Mouse (Mus musculus) brain, embryonic 14.5 days (tissue): ENCODE measurements around the gene Igll1.

ENCODE experiments used
- CTCF ChIP-seq: fragments of 200-500 bp; IDR thresholded peaks from 2 replicates; pipeline ENCODE4 v1.5.1; 2012; ENCODE audit warnings: inconsistent platforms, mild to moderate bottlenecking, moderate library complexity, borderline replicate concordance; ENCODE audit not compliant: insufficient read depth, insufficient read length; ENCODE audit errors: extremely low read depth
- POLR2A ChIP-seq: fragments of 200-500 bp; IDR thresholded peaks from 2 replicates; pipeline ENCODE4 v1.6.1; 2012; ENCODE audit warnings: mild to moderate bottlenecking, inconsistent platforms, borderline replicate concordance; ENCODE audit not compliant: poor library complexity, insufficient read depth, insufficient read length, severe bottlenecking; ENCODE audit errors: extremely low read depth

DNA sequence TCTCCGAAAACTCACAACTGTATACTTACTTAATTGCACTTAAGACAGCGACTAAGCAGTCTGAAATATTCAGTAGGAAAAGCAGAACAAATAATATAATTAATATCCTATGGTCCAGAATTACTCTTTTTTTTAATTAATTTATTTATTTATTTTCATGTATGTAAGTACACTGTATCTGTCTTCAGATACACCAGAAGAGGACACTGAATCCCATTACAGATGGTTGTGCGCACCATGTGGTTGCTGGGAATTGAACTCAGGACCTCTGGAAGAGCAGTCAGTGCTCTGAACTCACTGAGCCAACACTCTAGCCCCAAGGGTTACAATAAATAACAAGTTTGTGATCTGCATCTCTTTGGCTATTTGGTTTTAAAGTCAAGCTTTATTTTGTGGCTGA lies 34.1 kb downstream of the Igll1 start:
- no peak for TF ChIP-seq CTCF
- no peak for TF ChIP-seq POLR2A
